ENCODE assay signal across 10 mouse cellular contexts in genomic region chr9:91380458-91380914, GRCm38 (mm10). TPM values are rescaled to one million over a fixed set of nuclear protein-coding genes. Genes with fewer than 3 reads are reported as not detected.
DNase-seq lines count a peak whose midpoint lies in the region; ATAC-seq and TF ChIP-seq lines count a peak whose summit lies in the region.
"Had no signal": no experiment of that assay in that cellular context is flagged by ENCODE, and none has a peak within 500 bp of the region (broad histone marks: within the 10 kb centered on the region; RNA-seq: fewer than 3 reads in every experiment).

No protein-coding gene starts in this region.

- intact Hi-C loops in heart, postnatal 36 days (cut with DNase I): no loop called here

- no peak for DNase-seq in heart, postnatal 36 days
- DNase-seq in cerebellum, postnatal 10 days: peak; percentile 75 to 81
- peak; percentile 58 for DNase-seq in forebrain, postnatal 0 days
- DNase-seq in midbrain, postnatal 0 days (ENCODE audit: low spot score): no peak
- DNase-seq in lung, adult 2 months: no peak
- no peak for DNase-seq in frontal cortex, adult 2 months (ENCODE audit: extremely low spot score in 1 of 2, low spot score in 1 of 2)
- DNase-seq in kidney, postnatal 36 days: no peak
- DNase-seq: lung, postnatal 36 days had no signal

- WGBS in heart, embryonic 15.5 days: 3% methylated on average over 9 of the region's 9 CpGs
- WGBS in forebrain, postnatal 0 days: 7% methylated on average over 9 of the region's 9 CpGs
- WGBS in midbrain, postnatal 0 days: 4% methylated on average over 9 of the region's 9 CpGs
- 4% methylated on average over 9 of the region's 9 CpGs for WGBS in lung, adult 2 months

- no peaks in the 10 kb centered on the region for H3K9me3 ChIP-seq in heart, embryonic 15.5 days (replicated peaks)
- no peaks in the 10 kb centered on the region for H3K9me3 ChIP-seq in forebrain, postnatal 0 days (ENCODE audit: low read length)
- no peaks in the 10 kb centered on the region for H3K9me3 ChIP-seq in midbrain, postnatal 0 days (ENCODE audit: low read length)

- H3K4me2 ChIP-seq in heart, embryonic 15.5 days: no peak overlapping the region
- peak overlapping the region; percentile 58 for H3K4me2 ChIP-seq in forebrain, postnatal 0 days (ENCODE audit: low read depth)
- peak overlapping the region; percentile 40 for H3K4me2 ChIP-seq in midbrain, postnatal 0 days (ENCODE audit: low read depth, low read length, poor library complexity, severe bottlenecking)

- no peak for TF ChIP-seq POLR2A in lung, adult 2 months (IDR thresholded peaks at IDR 0.05; ENCODE audit: borderline replicate concordance, extremely low read depth, low read depth, low read length)

- 0 out of 2 replicates have a peak overlapping the region, but pooled peaks have one; percentile 14 for H3K4me3 ChIP-seq in heart, embryonic 15.5 days
- H3K4me3 ChIP-seq in forebrain, postnatal 0 days (ENCODE audit: low read depth, low read length): peak overlapping the region; percentile 20
- peak overlapping the region; percentile 37 for H3K4me3 ChIP-seq in midbrain, postnatal 0 days (ENCODE audit: low read depth, low read length)
- H3K4me3 ChIP-seq in lung, adult 2 months (replicated peaks; ENCODE audit: extremely low read depth, low read depth, low read length): no peak overlapping the region

- no peaks in the 10 kb centered on the region for H3K36me3 ChIP-seq in heart, embryonic 15.5 days
- no peaks in the 10 kb centered on the region for H3K36me3 ChIP-seq in forebrain, postnatal 0 days (ENCODE audit: insufficient read depth)
- no peaks in the 10 kb centered on the region for H3K36me3 ChIP-seq in midbrain, postnatal 0 days (ENCODE audit: insufficient read depth, low read length)

- TF ChIP-seq CTCF in forebrain, postnatal 0 days (IDR thresholded peaks at IDR 0.05; ENCODE audit: low read depth): no peak
- TF ChIP-seq CTCF in midbrain, postnatal 0 days (IDR thresholded peaks at IDR 0.05): no peak
- no peak for TF ChIP-seq CTCF in lung, adult 2 months (IDR thresholded peaks at IDR 0.05; ENCODE audit: insufficient read depth, low read length)

- no peak overlapping the region for H3K9ac ChIP-seq in heart, embryonic 15.5 days
- peak overlapping the region; percentile 55 for H3K9ac ChIP-seq in forebrain, postnatal 0 days
- peak overlapping the region; percentile 5; the same call in 1 of the 2 replicates for H3K9ac ChIP-seq in midbrain, postnatal 0 days (replicated peaks; ENCODE audit: low read length, poor library complexity, severe bottlenecking)

- no peak overlapping the region for H3K27ac ChIP-seq in heart, embryonic 15.5 days
- peak overlapping the region; percentile 68 for H3K27ac ChIP-seq in forebrain, postnatal 0 days (ENCODE audit: low read depth, low read length)
- peak overlapping the region; percentile 7 for H3K27ac ChIP-seq in midbrain, postnatal 0 days (ENCODE audit: low read depth, low read length)

- H3K4me1 ChIP-seq in heart, embryonic 15.5 days (replicated peaks): peaks cover 19% of the 10 kb centered on the region
- H3K4me1 ChIP-seq in forebrain, postnatal 0 days (ENCODE audit: insufficient read depth): no peaks in the 10 kb centered on the region
- H3K4me1 ChIP-seq in midbrain, postnatal 0 days (ENCODE audit: insufficient read depth, low read length): no peaks in the 10 kb centered on the region
- no peaks in the 10 kb centered on the region for H3K4me1 ChIP-seq in lung, adult 2 months (ENCODE audit: control insufficient read depth, insufficient read depth, low read length)

- ATAC-seq in heart, embryonic 15.5 days (replicated peaks; ENCODE audit: insufficient number of reproducible peaks, insufficient read depth, low FRiP score, low read depth): no peak
- no peak for ATAC-seq in forebrain, postnatal 0 days
- ATAC-seq in midbrain, postnatal 0 days (ENCODE audit: low FRiP score): no peak

- H3K27me3 ChIP-seq in heart, embryonic 15.5 days: peaks cover 99% of the 10 kb centered on the region
- H3K27me3 ChIP-seq in forebrain, postnatal 0 days (ENCODE audit: insufficient read depth, low read length): peaks cover 77% of the 10 kb centered on the region
- H3K27me3 ChIP-seq in midbrain, postnatal 0 days (ENCODE audit: insufficient read depth, low read length): peaks cover 59% of the 10 kb centered on the region

RNA-seq across cellular contexts. Expression of gene Zic1, which starts 14.9 kb away (rescaled TPM):
- polyA plus RNA-seq in heart, embryonic 15.5 days (2015; fragmentation: Nextera tagmentation; extraction: Ambion mirVana): 0.11 and 0.13 TPM in 2 replicates
- under 1 TPM in 1 of 2 experiments, not detected in 1; 0.61 TPM for total RNA-seq in heart, postnatal 36 days (2021)
- total RNA-seq in forebrain, postnatal 0 days (2014; rRNA removed): 65.4 and 127 TPM in 2 replicates
- polyA plus RNA-seq in forebrain, postnatal 0 days (2015; fragmentation: Nextera tagmentation; extraction: Ambion mirVana): 4.4 and 8.9 TPM in 2 replicates
- 91.8 and 146 TPM in 2 replicates for total RNA-seq in midbrain, postnatal 0 days (2014; rRNA removed)
- 4.1 and 8.2 TPM in 2 replicates for polyA plus RNA-seq in midbrain, postnatal 0 days (2015; fragmentation: Nextera tagmentation; extraction: Ambion mirVana)
- 0.49 and 1.6 TPM in 2 replicates for polyA plus RNA-seq in lung, adult 2 months (2012; rRNA removed)
- polyA plus RNA-seq in frontal cortex, adult 2 months (2012; rRNA removed): 113 and 143 TPM in 2 replicates
- total RNA-seq: hematopoietic stem cell, adult 5-6 weeks had no signal

RNA-seq across cellular contexts. Expression of gene Zic4, which starts 18.3 kb away (rescaled TPM):
- 0.10 TPM in 1 of 2 replicates, not detected in the other for polyA plus RNA-seq in heart, embryonic 15.5 days (2015; fragmentation: Nextera tagmentation; extraction: Ambion mirVana)
- not detected for total RNA-seq in heart, postnatal 36 days (2021)
- 44.3 and 99.2 TPM in 2 replicates for total RNA-seq in forebrain, postnatal 0 days (2014; rRNA removed)
- polyA plus RNA-seq in forebrain, postnatal 0 days (2015; fragmentation: Nextera tagmentation; extraction: Ambion mirVana): 24.7 and 48.1 TPM in 2 replicates
- total RNA-seq in midbrain, postnatal 0 days (2014; rRNA removed): 54.7 and 73.4 TPM in 2 replicates
- 22.2 and 33.5 TPM in 2 replicates for polyA plus RNA-seq in midbrain, postnatal 0 days (2015; fragmentation: Nextera tagmentation; extraction: Ambion mirVana)
- not detected in 2 replicates for polyA plus RNA-seq in lung, adult 2 months (2012; rRNA removed)
- 9.9 and 10.3 TPM in 2 replicates for polyA plus RNA-seq in frontal cortex, adult 2 months (2012; rRNA removed)
- total RNA-seq: hematopoietic stem cell, adult 5-6 weeks had no signal

Comparison
In these comparisons a context has a peak if more than half of its experiments do, and no peak if none do; other contexts are left out.
1. DNase-seq: peak in cerebellum, postnatal 10 days (2 of 2) and forebrain, postnatal 0 days (single experiment); none in heart, postnatal 36 days (0 of 2), midbrain, postnatal 0 days (single experiment), lung, adult 2 months (single experiment), frontal cortex, adult 2 months (0 of 2) and kidney, postnatal 36 days (0 of 2).
2. RNA of gene Zic1, which starts 14.9 kb away (polyA plus RNA-seq): 113 to 143 TPM in frontal cortex, adult 2 months; 4.4 to 8.9 TPM in forebrain, postnatal 0 days, 4.1 to 8.2 TPM in midbrain, postnatal 0 days, 0.49 to 1.6 TPM in lung, adult 2 months and 0.11 to 0.13 TPM in heart, embryonic 15.5 days; every median in the first group is over 10 times any median in the second.